Mouse (Mus musculus) liver, embryonic 12.5 days (tissue): Measurements from ENCODE around the gene Arhgef18. TPM values are rescaled to one million over a fixed set of nuclear protein-coding genes. Genes with fewer than 3 reads are reported as not detected.

ENCODE experiments used
- ATAC-seq: fragments of 200-750 bp; cut with Nextera tagmentation; 2 replicates; pipeline ENCODE4 v1.8.0; 2017; ENCODE audit warnings: moderate number of reproducible peaks, mild to moderate bottlenecking, moderate library complexity
- H3K27ac ChIP-seq: fragments of 300-500 bp; sonication (generic); 2 replicates; pipeline ENCODE4 v1.5.1; 2016; ENCODE audit warnings: mild to moderate bottlenecking
- H3K27me3 ChIP-seq: fragments of 300-500 bp; sonication (generic); replicated peaks from 2 replicates; pipeline ENCODE4 v1.6.1; 2016; ENCODE audit warnings: mild to moderate bottlenecking, moderate library complexity
- H3K36me3 ChIP-seq: fragments of 300-500 bp; sonication (generic); 2 replicates; pipeline ENCODE4 v1.6.1; 2016; ENCODE audit warnings: mild to moderate bottlenecking, moderate library complexity
- H3K4me1 ChIP-seq: fragments of 300-500 bp; sonication (generic); 2 replicates; pipeline ENCODE4 v1.6.1; 2016
- H3K4me2 ChIP-seq: fragments of 300-500 bp; sonication (generic); 2 replicates; pipeline ENCODE4 v1.6.1; 2016; ENCODE audit warnings: mild to moderate bottlenecking, moderate library complexity
- H3K4me3 ChIP-seq: fragments of 300-500 bp; sonication (generic); 2 replicates; pipeline ENCODE4 v1.5.1; 2016; ENCODE audit warnings: mild to moderate bottlenecking, moderate library complexity
- H3K9ac ChIP-seq: fragments of 300-500 bp; sonication (generic); 2 replicates; pipeline ENCODE4 v1.6.1; 2016; ENCODE audit warnings: mild to moderate bottlenecking, moderate library complexity
- H3K9me3 ChIP-seq: fragments of 300-500 bp; sonication (generic); replicated peaks from 2 replicates; pipeline ENCODE4 v1.6.1; 2016; ENCODE audit warnings: mild to moderate bottlenecking, moderate library complexity
- WGBS: fragments of 180-500 bp; shearing (Covaris S2); methylation state at CpG from one replicate; pipeline ENCODE4 v1.1.7; 2016; ENCODE audit not compliant: insufficient replicate concordance; 5-methylcytosine and 5-hydroxymethylcytosine counted together
- polyA plus RNA-seq: library from polyadenylated mRNA; unstranded; fragments of >200 nt; fragmentation: Nextera tagmentation; extraction: Ambion mirVana; gene quantifications from 2 replicates; pipeline ENCODE4 v1.2.1, GENCODE M21; 2016

Arhgef18 gene
- polyA plus RNA-seq, 1 experiment from 2014 or later, result 4.1 TPM

- no peak for ATAC-seq
- H3K27me3 ChIP-seq, result no peaks in the 10 kb centered on the region
These were observed 25.7 kb upstream of the Arhgef18 start for GRCm38 (mm10) chr8:3367086-3367485.

GRCm38 (mm10) chr8:3368091-3368490 lies 24.7 kb upstream of the Arhgef18 start:
- no peak overlapping the region for H3K4me3 ChIP-seq
- H3K9ac ChIP-seq, result no peak overlapping the region
- WGBS, result 48% methylated on average over 1 of the region's 1 CpGs
- H3K9me3 ChIP-seq, result no peaks in the 10 kb centered on the region
- H3K4me2 ChIP-seq, result no peak overlapping the region
- H3K4me1 ChIP-seq, result no peaks in the 10 kb centered on the region
- no peaks in the 10 kb centered on the region for H3K36me3 ChIP-seq
- no peak for ATAC-seq
- no peaks in the 10 kb centered on the region for H3K27me3 ChIP-seq
- H3K27ac ChIP-seq, result no peak overlapping the region

More at GRCm38 (mm10) chr8:3367086-3367485, 25.7 kb upstream of the Arhgef18 start:
- H3K9me3 ChIP-seq, result no peaks in the 10 kb centered on the region
- H3K9ac ChIP-seq, result no peak overlapping the region
- H3K4me3 ChIP-seq, result no peak overlapping the region
- 70% methylated on average over 5 of the region's 5 CpGs for WGBS
- H3K36me3 ChIP-seq, result no peaks in the 10 kb centered on the region
- no peak overlapping the region for H3K4me2 ChIP-seq
- H3K27ac ChIP-seq, result no peak overlapping the region
- H3K4me1 ChIP-seq, result no peaks in the 10 kb centered on the region

- no peak overlapping the region for H3K4me3 ChIP-seq
- no peak overlapping the region for H3K9ac ChIP-seq
- no peak overlapping the region for H3K4me2 ChIP-seq
- no peak overlapping the region for H3K27ac ChIP-seq
- H3K9me3 ChIP-seq, result no peaks in the 10 kb centered on the region
- H3K27me3 ChIP-seq, result no peaks in the 10 kb centered on the region
- ATAC-seq, result no peak
- no peaks in the 10 kb centered on the region for H3K36me3 ChIP-seq
- no peaks in the 10 kb centered on the region for H3K4me1 ChIP-seq
These were observed 17.1 kb upstream of the Arhgef18 start for GRCm38 (mm10) chr8:3375748-3376147.

GRCm38 (mm10) chr8:3376641-3377274 lies 16.0 kb upstream of the Arhgef18 start:
- H3K4me2 ChIP-seq, result no peak overlapping the region
- H3K9ac ChIP-seq, result no peak overlapping the region
- H3K36me3 ChIP-seq, result no peaks in the 10 kb centered on the region
- no peaks in the 10 kb centered on the region for H3K9me3 ChIP-seq
- no peaks in the 10 kb centered on the region for H3K27me3 ChIP-seq
- H3K4me1 ChIP-seq, result no peaks in the 10 kb centered on the region
- ATAC-seq, result 0 out of 2 replicates have a peak, but pooled peaks have one; percentile 15
- no peak overlapping the region for H3K27ac ChIP-seq
- no peak overlapping the region for H3K4me3 ChIP-seq
- 60% methylated on average over 10 of the region's 11 CpGs for WGBS

- ATAC-seq, result no peak
- Histone ChIP-seq H3K9ac (no peak overlapping the region), H3K4me3 (no peak overlapping the region), H3K4me2 (no peak overlapping the region), H3K4me1 (peaks cover 13% of the 10 kb centered on the region), H3K36me3 (no peaks in the 10 kb centered on the region), H3K9me3 (no peaks in the 10 kb centered on the region), H3K27ac (no peak overlapping the region), H3K27me3 (no peaks in the 10 kb centered on the region)
- WGBS, result 46% methylated on average over 6 of the region's 6 CpGs
These were observed 5.5 kb upstream of the Arhgef18 start for GRCm38 (mm10) chr8:3387286-3387685.

- Histone ChIP-seq H3K9ac (no peak overlapping the region), H3K27me3 (no peaks in the 10 kb centered on the region), H3K36me3 (no peaks in the 10 kb centered on the region), H3K4me3 (no peak overlapping the region), H3K27ac (no peak overlapping the region), H3K4me1 (peaks cover 24% of the 10 kb centered on the region), H3K4me2 (no peak overlapping the region), H3K9me3 (no peaks in the 10 kb centered on the region)
- WGBS, result 64% methylated on average over 9 of the region's 9 CpGs
- no peak for ATAC-seq
These were observed 4.0 kb upstream of the Arhgef18 start for GRCm38 (mm10) chr8:3388591-3389338.

- Histone ChIP-seq H3K4me1 (peaks cover 32% of the 10 kb centered on the region), H3K27ac (no peak overlapping the region), H3K36me3 (no peaks in the 10 kb centered on the region), H3K27me3 (no peaks in the 10 kb centered on the region), H3K9me3 (no peaks in the 10 kb centered on the region), H3K4me3 (no peak overlapping the region), H3K4me2 (no peak overlapping the region), H3K9ac (no peak overlapping the region)
- WGBS, result 82% methylated on average over 1 of the region's 1 CpGs
- no peak for ATAC-seq
These were observed 3.3 kb upstream of the Arhgef18 start for GRCm38 (mm10) chr8:3389506-3389905.

GRCm38 (mm10) chr8:3392293-3392692 lies 513 bp upstream of the Arhgef18 start:
- ATAC-seq, result peak; percentile 57
- WGBS, result 14% methylated on average over 4 of the region's 4 CpGs
- peak overlapping the region; percentile 69 for H3K27ac ChIP-seq

GRCm38 (mm10) chr8:3394600-3394999 lies 1.8 kb downstream of the Arhgef18 start:
- Histone ChIP-seq H3K4me1 (peaks cover 47% of the 10 kb centered on the region), H3K4me2 (no peak overlapping the region; the same call in 1 of the 2 replicates), H3K36me3 (peaks cover 21% of the 10 kb centered on the region), H3K9ac (no peak overlapping the region), H3K27me3 (no peaks in the 10 kb centered on the region), H3K4me3 (no peak overlapping the region), H3K9me3 (no peaks in the 10 kb centered on the region), H3K27ac (no peak overlapping the region)
- no peak for ATAC-seq
- WGBS, result 56% methylated on average over 6 of the region's 6 CpGs

More at GRCm38 (mm10) chr8:3392293-3392692, 513 bp upstream of the Arhgef18 start:
- Histone ChIP-seq H3K4me2 (peak overlapping the region; percentile 91), H3K27me3 (no peaks in the 10 kb centered on the region), H3K4me1 (peaks cover 42% of the 10 kb centered on the region), H3K4me3 (peak overlapping the region; percentile 80), H3K9me3 (no peaks in the 10 kb centered on the region), H3K36me3 (peaks cover 10% of the 10 kb centered on the region), H3K9ac (peak overlapping the region; percentile 86)

GRCm38 (mm10) chr8:3395246-3395645 lies 2.4 kb downstream of the Arhgef18 start:
- no peak overlapping the region for H3K27ac ChIP-seq
- H3K9me3 ChIP-seq, result no peaks in the 10 kb centered on the region
- 54% methylated on average over 4 of the region's 4 CpGs for WGBS
- no peaks in the 10 kb centered on the region for H3K27me3 ChIP-seq
- H3K4me2 ChIP-seq, result no peak overlapping the region
- H3K36me3 ChIP-seq, result peaks cover 24% of the 10 kb centered on the region
- H3K4me3 ChIP-seq, result no peak overlapping the region
- no peak overlapping the region for H3K9ac ChIP-seq
- no peak for ATAC-seq
- peaks cover 47% of the 10 kb centered on the region for H3K4me1 ChIP-seq

GRCm38 (mm10) chr8:3397597-3397996 lies 4.8 kb downstream of the Arhgef18 start:
- peaks cover 34% of the 10 kb centered on the region for H3K4me1 ChIP-seq
- peaks cover 37% of the 10 kb centered on the region for H3K36me3 ChIP-seq
- H3K27ac ChIP-seq, result no peak overlapping the region
- no peak for ATAC-seq
- H3K27me3 ChIP-seq, result no peaks in the 10 kb centered on the region
- H3K4me2 ChIP-seq, result no peak overlapping the region
- H3K4me3 ChIP-seq, result no peak overlapping the region
- 74% methylated on average over 3 of the region's 3 CpGs for WGBS
- H3K9me3 ChIP-seq, result no peaks in the 10 kb centered on the region
- H3K9ac ChIP-seq, result no peak overlapping the region

GRCm38 (mm10) chr8:3400509-3400908 lies 7.7 kb downstream of the Arhgef18 start:
- Histone ChIP-seq H3K27ac (no peak overlapping the region), H3K4me2 (no peak overlapping the region), H3K36me3 (peaks cover 42% of the 10 kb centered on the region), H3K9ac (no peak overlapping the region), H3K4me1 (0 out of 2 replicates have a peak, but pooled peaks cover 8% of the 10 kb centered on the region), H3K4me3 (no peak overlapping the region), H3K9me3 (no peaks in the 10 kb centered on the region), H3K27me3 (no peaks in the 10 kb centered on the region)
- no peak for ATAC-seq
- WGBS, result 54% methylated on average over 2 of the region's 2 CpGs
